Mouse (Mus musculus): ENCODE measurements around the gene Bid. TPM values are rescaled to one million over a fixed set of nuclear protein-coding genes. Genes with fewer than 3 reads are reported as not detected.
"Not testable (repeated sequence)": the region's sequence is repeated elsewhere in the genome, so short reads cannot be mapped to it uniquely, and the experiment has no call there.

Gene Bid
- polyA plus RNA-seq, 1 experiment from 2014 or later: 17.6 TPM

DNA sequence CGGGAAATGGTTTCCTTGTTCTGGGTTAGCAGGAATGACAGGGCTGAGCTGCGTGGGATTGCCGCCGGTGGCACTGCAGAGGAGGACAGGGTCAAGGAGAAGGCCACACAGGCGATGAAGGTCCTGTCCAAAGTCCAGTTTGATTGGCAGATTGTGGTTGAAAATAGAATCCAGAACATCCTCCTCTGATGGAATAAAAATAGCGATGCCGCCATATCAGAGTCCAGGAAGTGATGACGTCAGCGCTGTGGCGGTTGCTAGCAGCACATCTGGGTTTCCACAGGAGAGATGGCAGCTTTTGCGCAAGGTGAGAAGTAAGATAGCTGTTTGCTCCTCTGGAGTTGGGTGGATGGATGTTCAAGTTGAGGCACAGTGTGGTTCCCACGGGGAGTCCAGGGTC lies 15.9 kb upstream of the Bid start:
- ATAC-seq (replicated peaks; ENCODE audit: insufficient number of reproducible peaks, low FRiP score, low TSS enrichment, low read depth) (no peak), DNase-seq (ENCODE audit: low spot score) (no peak)
- no peak overlapping the region for H3K4me3 ChIP-seq (ENCODE audit: low read depth, low read length)
- no peaks in the 10 kb centered on the region for H3K4me1 ChIP-seq (ENCODE audit: control insufficient read depth, insufficient read depth, low read length)
- no peak overlapping the region for H3K27ac ChIP-seq (replicated peaks; ENCODE audit: low read depth, low read length)
- no peaks in the 10 kb centered on the region; the same call in 1 of the 2 replicates for H3K36me3 ChIP-seq (replicated peaks; ENCODE audit: control insufficient read depth, insufficient read depth, low read depth, low read length)
- no peak overlapping the region for H3K9ac ChIP-seq (replicated peaks; ENCODE audit: low read length)
- no peaks in the 10 kb centered on the region for H3K9me3 ChIP-seq (replicated peaks; ENCODE audit: control insufficient read depth, low read length)
- WGBS: 89% methylated on average over 12 of the region's 12 CpGs
- no peak overlapping the region for H3K4me2 ChIP-seq (ENCODE audit: low read depth, low read length)
- H3K27me3 ChIP-seq (ENCODE audit: control insufficient read depth, insufficient read depth, low read length): no peaks in the 10 kb centered on the region

DNA sequence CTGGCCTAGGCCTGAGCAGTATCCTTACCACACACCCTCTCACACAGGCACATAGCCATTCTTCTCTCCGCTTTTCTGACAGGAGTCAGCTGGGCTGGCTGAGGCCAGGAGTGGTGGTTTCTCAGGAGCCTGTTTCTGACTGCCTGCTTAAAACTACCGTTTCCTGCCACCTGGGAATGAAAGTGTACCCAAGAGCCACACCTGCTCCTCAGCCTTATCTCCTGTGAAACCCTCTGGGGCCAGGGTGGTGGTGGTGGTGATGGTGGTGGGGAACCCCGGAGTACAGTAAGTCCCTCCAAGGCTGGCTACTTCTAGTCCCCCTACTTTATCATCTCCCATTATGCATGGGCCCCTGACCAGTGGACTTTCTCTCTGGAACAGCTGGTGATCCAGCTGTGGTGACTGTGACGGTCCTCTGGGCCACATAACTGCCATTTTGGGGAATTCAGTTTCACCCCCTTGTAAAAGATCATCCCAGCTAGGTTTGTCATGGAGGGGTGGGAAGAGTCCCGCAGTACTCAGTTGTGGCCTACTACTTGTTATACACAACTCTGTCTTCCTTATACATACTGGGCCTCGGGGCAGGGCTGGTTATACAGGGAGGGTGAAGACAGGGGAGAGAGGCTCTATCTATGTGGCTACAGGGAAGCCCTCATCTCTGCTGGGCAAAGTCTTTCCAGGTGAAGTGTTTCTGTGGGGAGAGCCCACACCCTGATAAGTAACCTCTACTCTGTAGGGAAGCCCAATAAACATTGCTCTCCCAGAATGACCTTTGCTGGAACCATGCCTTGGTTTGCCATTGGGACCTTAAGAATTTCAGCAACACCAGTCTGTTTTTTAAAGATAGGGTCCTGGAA lies 14.0 kb upstream of the Bid start:
- H3K4me2 ChIP-seq (ENCODE audit: low read depth, low read length): no peak overlapping the region
- H3K27me3 ChIP-seq (ENCODE audit: control insufficient read depth, insufficient read depth, low read length): no peaks in the 10 kb centered on the region
- H3K4me1 ChIP-seq (ENCODE audit: control insufficient read depth, insufficient read depth, low read length): no peaks in the 10 kb centered on the region
- H3K9ac ChIP-seq (replicated peaks; ENCODE audit: low read length): no peak overlapping the region
- ATAC-seq (replicated peaks; ENCODE audit: insufficient number of reproducible peaks, low FRiP score, low TSS enrichment, low read depth) (no peak), DNase-seq (ENCODE audit: low spot score) (no peak)
- no peaks in the 10 kb centered on the region for H3K9me3 ChIP-seq (replicated peaks; ENCODE audit: control insufficient read depth, low read length)
- H3K27ac ChIP-seq (replicated peaks; ENCODE audit: low read depth, low read length): no peak overlapping the region
- WGBS: 91% methylated on average over 6 of the region's 6 CpGs
- no peaks in the 10 kb centered on the region; the same call in 1 of the 2 replicates for H3K36me3 ChIP-seq (replicated peaks; ENCODE audit: control insufficient read depth, insufficient read depth, low read depth, low read length)
- H3K4me3 ChIP-seq (ENCODE audit: low read depth, low read length): no peak overlapping the region

DNA sequence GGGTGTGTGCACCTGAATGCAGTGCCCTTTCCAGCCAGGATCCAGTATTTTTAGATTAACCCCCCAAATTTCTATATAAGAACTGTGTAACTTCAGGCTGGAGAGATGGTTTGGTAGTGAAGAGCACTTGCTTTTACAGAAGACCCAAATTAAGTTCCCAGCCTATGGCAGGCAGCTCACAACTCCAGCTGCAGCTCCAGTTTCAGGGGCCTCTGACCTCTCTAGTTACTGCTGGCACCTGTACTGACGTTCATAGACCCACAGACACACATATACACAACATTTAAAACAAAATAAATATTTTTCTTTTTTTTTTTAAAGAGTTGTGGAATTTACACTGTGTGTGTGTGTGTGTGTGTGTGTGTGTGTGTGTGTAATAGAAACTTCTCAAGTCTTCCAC lies 12.8 kb upstream of the Bid start:
- DNase-seq (ENCODE audit: low spot score) (no peak), ATAC-seq (replicated peaks; ENCODE audit: insufficient number of reproducible peaks, low FRiP score, low TSS enrichment, low read depth) (no peak)
- Histone ChIP-seq H3K4me2 (ENCODE audit: low read depth, low read length) (no peak overlapping the region), H3K27me3 (ENCODE audit: control insufficient read depth, insufficient read depth, low read length) (no peaks in the 10 kb centered on the region), H3K9ac (replicated peaks; ENCODE audit: low read length) (no peak overlapping the region), H3K27ac (replicated peaks; ENCODE audit: low read depth, low read length) (no peak overlapping the region), H3K9me3 (replicated peaks; ENCODE audit: control insufficient read depth, low read length) (no peaks in the 10 kb centered on the region), H3K4me3 (ENCODE audit: low read depth, low read length) (no peak overlapping the region), H3K36me3 (replicated peaks; ENCODE audit: control insufficient read depth, insufficient read depth, low read depth, low read length) (no peaks in the 10 kb centered on the region; the same call in 1 of the 2 replicates), H3K4me1 (ENCODE audit: control insufficient read depth, insufficient read depth, low read length) (no peaks in the 10 kb centered on the region)
- WGBS: 34% methylated on average over 1 of the region's 1 CpGs

DNA sequence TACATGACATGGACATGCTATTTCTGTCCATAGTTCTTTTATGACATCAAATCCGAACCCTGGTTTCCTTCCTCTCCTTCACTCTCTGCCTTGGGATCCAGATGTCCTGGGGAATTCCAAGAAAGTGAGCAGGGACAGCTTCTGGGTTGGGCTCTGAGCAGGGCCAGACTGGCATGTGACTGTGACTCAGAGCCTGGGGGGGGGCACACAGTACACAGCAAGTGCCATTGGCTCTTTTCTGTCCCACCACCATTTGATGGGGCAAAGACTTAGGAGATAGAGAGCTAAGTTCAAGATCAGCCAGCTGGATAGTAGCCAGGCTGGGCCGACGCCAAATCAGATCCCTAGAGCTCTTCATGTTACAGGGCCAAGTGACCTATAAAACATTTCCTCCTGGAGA lies 11.1 kb upstream of the Bid start:
- WGBS: 75% methylated on average over 3 of the region's 3 CpGs

DNA sequence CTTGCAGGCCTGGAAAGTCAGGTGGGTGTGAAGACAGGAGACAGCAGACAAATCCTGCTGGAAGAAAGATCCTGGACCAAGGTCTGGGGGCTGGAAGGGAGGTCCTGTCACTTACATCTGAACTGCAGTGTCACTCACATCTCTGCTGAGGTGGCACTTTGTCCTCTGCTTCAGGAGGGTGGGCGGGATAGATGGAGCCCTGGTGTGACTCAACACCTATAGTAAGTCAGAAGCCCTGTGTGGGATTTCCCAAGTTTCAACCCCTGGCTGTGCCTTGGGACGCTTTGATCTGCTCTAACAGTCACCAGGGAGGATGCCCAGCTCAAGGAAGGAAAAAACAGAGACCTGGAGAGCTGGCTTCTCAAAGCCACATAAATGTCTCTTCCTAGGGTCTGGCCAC lies 10.2 kb upstream of the Bid start:
- 58% methylated on average over 2 of the region's 2 CpGs for WGBS
- H3K27ac ChIP-seq (replicated peaks; ENCODE audit: low read depth, low read length): no peak overlapping the region
- ATAC-seq (replicated peaks; ENCODE audit: insufficient number of reproducible peaks, low FRiP score, low TSS enrichment, low read depth): no peak

More for the DNA sequence above, 11.1 kb upstream of the Bid start:
- no peak overlapping the region for H3K4me2 ChIP-seq (ENCODE audit: low read depth, low read length)
- no peaks in the 10 kb centered on the region for H3K27me3 ChIP-seq (ENCODE audit: control insufficient read depth, insufficient read depth, low read length)
- ATAC-seq (replicated peaks; ENCODE audit: insufficient number of reproducible peaks, low FRiP score, low TSS enrichment, low read depth) (no peak), DNase-seq (ENCODE audit: low spot score) (no peak)
- no peaks in the 10 kb centered on the region for H3K9me3 ChIP-seq (replicated peaks; ENCODE audit: control insufficient read depth, low read length)
- H3K36me3 ChIP-seq (replicated peaks; ENCODE audit: control insufficient read depth, insufficient read depth, low read depth, low read length): no peaks in the 10 kb centered on the region; the same call in 1 of the 2 replicates
- H3K4me3 ChIP-seq (ENCODE audit: low read depth, low read length): no peak overlapping the region
- H3K27ac ChIP-seq (replicated peaks; ENCODE audit: low read depth, low read length): no peak overlapping the region
- H3K4me1 ChIP-seq (ENCODE audit: control insufficient read depth, insufficient read depth, low read length): no peaks in the 10 kb centered on the region
- no peak overlapping the region for H3K9ac ChIP-seq (replicated peaks; ENCODE audit: low read length)

DNA sequence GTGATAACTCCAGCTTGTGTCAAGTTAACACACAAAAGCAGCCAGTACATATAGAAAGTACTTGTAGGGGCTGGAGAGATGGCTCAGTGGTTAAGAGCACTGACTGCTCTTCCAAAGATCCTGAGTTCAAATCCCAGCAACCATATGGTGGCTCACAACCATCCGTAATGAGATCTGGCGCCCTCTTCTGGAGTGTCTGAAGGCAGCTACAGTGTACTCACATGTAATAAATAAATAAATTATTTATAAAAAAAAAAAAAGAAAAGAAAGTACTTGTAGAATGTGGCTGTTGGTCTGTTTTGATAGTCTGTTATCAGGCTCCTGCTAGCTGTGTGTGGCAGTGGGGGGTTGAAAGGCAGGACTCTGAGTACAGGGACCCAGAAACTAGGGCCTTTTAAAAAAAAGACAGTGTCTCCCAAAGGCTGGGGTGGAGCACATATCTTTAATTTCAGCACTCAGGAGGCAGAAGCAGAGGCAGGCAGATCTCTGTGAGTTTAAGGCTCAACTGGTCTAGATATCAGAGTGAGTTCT lies 8.2 kb upstream of the Bid start:
- not testable (repeated sequence) for H3K36me3 ChIP-seq (replicated peaks; ENCODE audit: control insufficient read depth, insufficient read depth, low read depth, low read length); ATAC-seq (replicated peaks; ENCODE audit: insufficient number of reproducible peaks, low FRiP score, low TSS enrichment, low read depth); H3K27me3 ChIP-seq (ENCODE audit: control insufficient read depth, insufficient read depth, low read length); H3K9me3 ChIP-seq (replicated peaks; ENCODE audit: control insufficient read depth, low read length); H3K27ac ChIP-seq (replicated peaks; ENCODE audit: low read depth, low read length); H3K4me2 ChIP-seq (ENCODE audit: low read depth, low read length); H3K9ac ChIP-seq (replicated peaks; ENCODE audit: low read length); H3K4me1 ChIP-seq (ENCODE audit: control insufficient read depth, insufficient read depth, low read length); H3K4me3 ChIP-seq (ENCODE audit: low read depth, low read length); DNase-seq (ENCODE audit: low spot score)
- 70% methylated on average over 2 of the region's 2 CpGs for WGBS

More for the DNA sequence above, 10.2 kb upstream of the Bid start:
- no peaks in the 10 kb centered on the region for H3K36me3 ChIP-seq (replicated peaks; ENCODE audit: control insufficient read depth, insufficient read depth, low read depth, low read length)
- H3K4me1 ChIP-seq (ENCODE audit: control insufficient read depth, insufficient read depth, low read length): no peaks in the 10 kb centered on the region
- H3K9ac ChIP-seq (replicated peaks; ENCODE audit: low read length): no peak overlapping the region
- no peak overlapping the region for H3K4me3 ChIP-seq (ENCODE audit: low read depth, low read length)
- no peak for DNase-seq (ENCODE audit: low spot score)
- no peak overlapping the region for H3K4me2 ChIP-seq (ENCODE audit: low read depth, low read length)
- no peaks in the 10 kb centered on the region for H3K27me3 ChIP-seq (ENCODE audit: control insufficient read depth, insufficient read depth, low read length)
- no peaks in the 10 kb centered on the region for H3K9me3 ChIP-seq (replicated peaks; ENCODE audit: control insufficient read depth, low read length)

DNA sequence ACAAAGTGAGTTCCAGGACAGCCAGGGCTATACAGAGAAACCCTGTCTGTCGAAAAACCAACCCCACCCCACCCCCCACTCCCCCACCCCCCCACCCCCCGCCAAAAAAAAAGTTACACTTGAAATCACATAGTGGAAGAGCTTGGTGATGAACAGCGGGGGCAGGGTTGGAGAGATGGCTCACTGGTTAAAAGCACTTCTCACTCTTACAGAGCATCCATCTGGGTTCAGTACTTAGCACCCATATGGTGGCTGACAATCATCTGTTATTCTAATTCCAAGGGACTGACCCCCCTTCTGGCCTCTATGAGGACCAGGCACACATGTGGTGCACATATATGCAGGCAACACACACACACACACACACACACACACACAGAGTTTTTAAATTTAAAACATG lies 1.3 kb upstream of the Bid start:
- Histone ChIP-seq H3K4me1 (ENCODE audit: control insufficient read depth, insufficient read depth, low read length) (no peaks in the 10 kb centered on the region), H3K4me2 (ENCODE audit: low read depth, low read length) (no peak overlapping the region), H3K9me3 (replicated peaks; ENCODE audit: control insufficient read depth, low read length) (no peaks in the 10 kb centered on the region), H3K36me3 (replicated peaks; ENCODE audit: control insufficient read depth, insufficient read depth, low read depth, low read length) (no peaks in the 10 kb centered on the region), H3K4me3 (ENCODE audit: low read depth, low read length) (no peak overlapping the region), H3K27ac (replicated peaks; ENCODE audit: low read depth, low read length) (no peak overlapping the region), H3K27me3 (ENCODE audit: control insufficient read depth, insufficient read depth, low read length) (0 out of 2 replicates have a peak, but pooled peaks cover 2% of the 10 kb centered on the region), H3K9ac (replicated peaks; ENCODE audit: low read length) (no peak overlapping the region)
- ATAC-seq (replicated peaks; ENCODE audit: insufficient number of reproducible peaks, low FRiP score, low TSS enrichment, low read depth) (no peak), DNase-seq (ENCODE audit: low spot score) (no peak)
- WGBS: 51% methylated on average over 3 of the region's 3 CpGs

Data from embryonic facial prominence, embryonic 11.5 days (tissue).